Mouse (Mus musculus) liver, embryonic 13.5 days (tissue): ENCODE results near the gene Arhgap8. TPM values are rescaled to one million over a fixed set of nuclear protein-coding genes. Genes with fewer than 3 reads are reported as not detected.
A peak's percentile ranks its signal among the peaks of the same experiment; 100 is the strongest.

Source experiments
- ATAC-seq: fragments of 200-750 bp; cut with Nextera tagmentation; 2 replicates; pipeline ENCODE4 v1.8.0; 2017; ENCODE audit warnings: low read depth, mild to moderate bottlenecking, moderate number of reproducible peaks, moderate library complexity
- DNase-seq: peaks from one replicate; pipeline ENCODE4 v3.0.0; 2022
- H3K27ac ChIP-seq: fragments of 300-500 bp; sonication (generic); 2 replicates; pipeline ENCODE4 v1.5.1; 2015; ENCODE audit warnings: moderate library complexity, mild to moderate bottlenecking, inconsistent platforms
- H3K27me3 ChIP-seq: fragments of 300-500 bp; sonication (generic); 2 replicates; pipeline ENCODE4 v1.6.1; 2015; ENCODE audit warnings: mild to moderate bottlenecking, inconsistent platforms
- H3K36me3 ChIP-seq: fragments of 300-500 bp; sonication (generic); 2 replicates; pipeline ENCODE4 v1.6.1; 2015; ENCODE audit warnings: mild to moderate bottlenecking, inconsistent platforms
- H3K4me1 ChIP-seq: fragments of 300-500 bp; sonication (generic); replicated peaks from 2 replicates; pipeline ENCODE4 v1.6.1; 2015; ENCODE audit warnings: inconsistent platforms
- H3K4me2 ChIP-seq: fragments of 300-500 bp; sonication (generic); 2 replicates; pipeline ENCODE4 v1.6.1; 2015; ENCODE audit warnings: inconsistent platforms, mild to moderate bottlenecking, moderate library complexity
- H3K4me3 ChIP-seq: fragments of 300-500 bp; sonication (generic); replicated peaks from 2 replicates; pipeline ENCODE4 v1.5.1; 2015; ENCODE audit warnings: mild to moderate bottlenecking, inconsistent platforms
- H3K9ac ChIP-seq: fragments of 300-500 bp; sonication (generic); 2 replicates; pipeline ENCODE4 v1.6.1; 2015; ENCODE audit warnings: mild to moderate bottlenecking, inconsistent platforms
- H3K9me3 ChIP-seq: fragments of 300-500 bp; sonication (generic); replicated peaks from 2 replicates; pipeline ENCODE4 v1.6.1; 2016; ENCODE audit warnings: inconsistent platforms
- WGBS: fragments of 180-500 bp; shearing (Covaris S2); methylation state at CpG from one replicate; pipeline ENCODE4 v1.1.7; 2015; ENCODE audit not compliant: insufficient replicate concordance; 5-methylcytosine and 5-hydroxymethylcytosine counted together
- polyA plus RNA-seq: library from polyadenylated mRNA; unstranded; fragments of >200 nt; fragmentation: Nextera tagmentation; extraction: Ambion mirVana; gene quantifications from 2 replicates; pipeline ENCODE4 v1.2.1, GENCODE M21; 2015

Gene Arhgap8
- polyA plus RNA-seq, 1 experiment from 2014 or later = 0.54 TPM

GRCm38 (mm10) chr15:84697611-84698011 lies 22.2 kb upstream of the Arhgap8 start:
- no peak overlapping the region for H3K9ac ChIP-seq
- no peak overlapping the region for H3K27ac ChIP-seq
- H3K36me3 ChIP-seq = peaks cover 20% of the 10 kb centered on the region
- no peaks in the 10 kb centered on the region for H3K27me3 ChIP-seq
- no peaks in the 10 kb centered on the region for H3K9me3 ChIP-seq
- no peak overlapping the region for H3K4me2 ChIP-seq
- H3K4me1 ChIP-seq = no peaks in the 10 kb centered on the region
- DNase-seq (no peak), ATAC-seq (no peak)
- WGBS = 73% methylated on average over 11 of the region's 11 CpGs
- no peak overlapping the region for H3K4me3 ChIP-seq

DNA sequence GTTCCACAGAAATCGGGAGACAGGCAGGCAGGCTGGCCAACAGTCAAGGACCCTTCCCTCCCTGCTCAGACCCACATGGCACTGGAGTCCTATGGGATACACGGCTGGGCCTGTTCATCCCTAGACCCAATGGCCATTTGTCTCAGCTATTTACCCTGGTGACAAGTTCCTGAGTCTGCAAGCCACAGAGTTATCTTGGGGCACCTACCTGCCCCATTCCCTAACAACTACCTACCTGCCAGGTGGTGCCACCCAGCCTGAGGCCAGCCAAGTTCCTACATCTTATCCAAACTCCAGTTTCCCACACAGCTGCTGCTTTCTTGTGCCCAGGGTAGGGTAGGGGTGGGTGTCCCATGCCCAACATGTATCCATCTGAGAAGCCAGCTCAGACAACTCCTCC lies 21.7 kb upstream of the Arhgap8 start:
- ATAC-seq = no peak
- no peak for DNase-seq
- H3K4me1 ChIP-seq = no peaks in the 10 kb centered on the region
- H3K27me3 ChIP-seq = no peaks in the 10 kb centered on the region
- WGBS = 64% methylated on average over 2 of the region's 2 CpGs
- no peaks in the 10 kb centered on the region for H3K9me3 ChIP-seq
- H3K9ac ChIP-seq = no peak overlapping the region
- no peak overlapping the region for H3K4me2 ChIP-seq
- H3K36me3 ChIP-seq = peaks cover 18% of the 10 kb centered on the region
- H3K27ac ChIP-seq = no peak overlapping the region
- no peak overlapping the region for H3K4me3 ChIP-seq

- no peak overlapping the region for H3K4me2 ChIP-seq
- peak; percentile 31 for DNase-seq
- 32% methylated on average over 6 of the region's 6 CpGs for WGBS
- ATAC-seq = no peak
- H3K27ac ChIP-seq = no peak overlapping the region
- no peak overlapping the region for H3K9ac ChIP-seq
- no peaks in the 10 kb centered on the region for H3K27me3 ChIP-seq
- H3K4me1 ChIP-seq = no peaks in the 10 kb centered on the region
- no peaks in the 10 kb centered on the region for H3K9me3 ChIP-seq
- H3K36me3 ChIP-seq = 0 out of 2 replicates have a peak, but pooled peaks cover 7% of the 10 kb centered on the region
- H3K4me3 ChIP-seq = no peak overlapping the region
Measured at GRCm38 (mm10) chr15:84700147-84700794, 19.6 kb upstream of the Arhgap8 start.

- WGBS = 40% methylated on average over 4 of the region's 4 CpGs
- no peak overlapping the region for H3K4me3 ChIP-seq
- H3K27me3 ChIP-seq = no peaks in the 10 kb centered on the region
- H3K27ac ChIP-seq = no peak overlapping the region
- no peak overlapping the region for H3K4me2 ChIP-seq
- DNase-seq (no peak), ATAC-seq (no peak)
- no peaks in the 10 kb centered on the region for H3K9me3 ChIP-seq
- no peak overlapping the region for H3K9ac ChIP-seq
- no peaks in the 10 kb centered on the region for H3K4me1 ChIP-seq
- 0 out of 2 replicates have a peak, but pooled peaks cover 7% of the 10 kb centered on the region for H3K36me3 ChIP-seq
Measured at GRCm38 (mm10) chr15:84701947-84702346, 17.9 kb upstream of the Arhgap8 start.

GRCm38 (mm10) chr15:84702391-84703345 lies 17.2 kb upstream of the Arhgap8 start:
- no peak overlapping the region for H3K27ac ChIP-seq
- no peak overlapping the region for H3K4me2 ChIP-seq
- DNase-seq (no peak), ATAC-seq (no peak)
- H3K27me3 ChIP-seq = no peaks in the 10 kb centered on the region
- 0 out of 2 replicates have a peak, but pooled peaks cover 7% of the 10 kb centered on the region for H3K36me3 ChIP-seq
- no peak overlapping the region for H3K4me3 ChIP-seq
- peaks cover 4% of the 10 kb centered on the region; the same call in 1 of the 2 replicates for H3K4me1 ChIP-seq
- H3K9me3 ChIP-seq = no peaks in the 10 kb centered on the region
- 80% methylated on average over 29 of the region's 29 CpGs for WGBS
- H3K9ac ChIP-seq = no peak overlapping the region

- ATAC-seq = no peak
- Histone ChIP-seq H3K27me3 (no peaks in the 10 kb centered on the region), H3K4me2 (no peak overlapping the region), H3K9me3 (no peaks in the 10 kb centered on the region), H3K27ac (no peak overlapping the region), H3K36me3 (0 out of 2 replicates have a peak, but pooled peaks cover 7% of the 10 kb centered on the region), H3K4me3 (no peak overlapping the region), H3K9ac (no peak overlapping the region), H3K4me1 (peaks cover 4% of the 10 kb centered on the region; the same call in 1 of the 2 replicates)
- WGBS = 59% methylated on average over 7 of the region's 7 CpGs
- no peak for DNase-seq
Measured at GRCm38 (mm10) chr15:84703992-84704391, 15.9 kb upstream of the Arhgap8 start.

- ATAC-seq (no peak), DNase-seq (no peak)
- Histone ChIP-seq H3K4me3 (no peak overlapping the region), H3K9ac (no peak overlapping the region), H3K4me2 (no peak overlapping the region), H3K36me3 (0 out of 2 replicates have a peak, but pooled peaks cover 7% of the 10 kb centered on the region), H3K9me3 (no peaks in the 10 kb centered on the region), H3K27ac (no peak overlapping the region), H3K4me1 (peaks cover 4% of the 10 kb centered on the region; the same call in 1 of the 2 replicates), H3K27me3 (no peaks in the 10 kb centered on the region)
- WGBS = 63% methylated on average over 6 of the region's 6 CpGs
Measured at GRCm38 (mm10) chr15:84705351-84705901, 14.4 kb upstream of the Arhgap8 start.

DNA sequence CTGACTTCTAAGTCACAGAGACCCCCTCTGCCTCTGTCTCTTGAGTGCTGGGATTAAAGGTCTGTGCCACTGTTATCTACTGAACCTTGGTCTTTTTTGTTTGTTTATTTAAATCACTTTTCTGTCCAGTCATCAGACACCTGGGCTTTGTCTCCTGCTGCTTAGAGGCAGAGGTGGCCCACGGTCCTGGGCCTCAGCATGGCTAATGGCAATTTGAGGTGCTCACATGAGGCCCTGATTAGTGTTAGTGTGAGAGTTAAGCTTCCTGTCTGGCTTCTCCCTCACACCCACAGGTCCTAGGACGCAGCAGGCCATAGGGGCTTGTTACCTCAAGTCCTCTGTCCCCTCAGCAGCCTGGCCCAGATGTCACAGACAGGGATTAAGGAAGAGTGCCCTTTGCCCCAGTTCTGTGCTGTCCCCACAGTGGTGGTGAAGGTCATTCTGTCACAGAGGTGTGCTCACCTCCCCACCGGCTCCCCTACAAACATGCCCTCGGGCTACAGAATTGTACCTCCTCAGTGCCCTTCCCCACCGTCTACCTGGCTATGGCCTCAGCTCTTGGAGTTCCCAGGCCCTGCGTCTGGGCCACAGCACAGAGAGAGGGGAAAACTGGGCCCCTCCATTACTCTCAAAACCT lies 12.8 kb upstream of the Arhgap8 start:
- Histone ChIP-seq H3K27me3 (no peaks in the 10 kb centered on the region), H3K36me3 (0 out of 2 replicates have a peak, but pooled peaks cover 4% of the 10 kb centered on the region), H3K27ac (no peak overlapping the region), H3K9ac (no peak overlapping the region), H3K4me2 (no peak overlapping the region), H3K4me3 (no peak overlapping the region), H3K4me1 (peaks cover 4% of the 10 kb centered on the region; the same call in 1 of the 2 replicates), H3K9me3 (no peaks in the 10 kb centered on the region)
- DNase-seq (no peak), ATAC-seq (peak; percentile 51; the same call in 1 of the 2 replicates)
- 48% methylated on average over 6 of the region's 6 CpGs for WGBS

DNA sequence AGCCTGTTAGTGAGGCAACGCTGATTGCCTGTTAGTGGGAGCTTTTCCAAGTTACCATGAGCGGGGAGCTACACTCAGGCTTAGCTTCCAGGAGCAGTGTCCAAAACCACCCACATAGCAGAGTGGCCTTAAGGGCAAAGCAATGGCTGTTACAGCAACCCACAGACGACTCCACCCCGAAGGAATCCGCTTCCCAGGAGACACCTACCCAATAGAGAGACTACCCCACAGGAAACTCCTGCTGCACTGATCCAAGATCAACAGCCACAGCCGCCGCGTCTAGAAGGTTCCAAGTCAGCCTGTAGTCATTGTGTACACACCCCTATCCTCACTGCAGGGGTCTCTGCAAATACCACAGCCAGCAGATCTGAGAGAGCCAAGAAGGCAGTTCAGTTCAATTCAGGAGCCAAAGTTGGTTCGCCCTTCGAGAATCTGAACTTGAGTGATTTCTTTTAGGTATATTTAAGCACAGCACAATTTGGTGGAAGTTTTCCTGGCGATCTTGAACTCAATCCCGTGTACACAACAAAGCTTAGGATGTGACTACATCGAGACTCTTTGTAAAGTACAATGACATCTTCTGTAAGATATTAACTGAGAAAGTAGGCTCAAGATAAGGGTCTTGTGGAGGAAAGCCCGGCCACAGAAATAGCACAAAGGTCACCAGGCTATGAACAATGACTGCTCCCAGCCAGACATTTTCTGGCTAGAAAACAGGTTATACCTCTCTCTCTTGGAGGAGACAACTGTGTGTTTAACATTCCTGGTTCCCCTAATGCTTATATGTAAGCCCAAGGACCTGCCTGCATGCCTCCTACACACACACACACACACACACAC lies 7.1 kb upstream of the Arhgap8 start:
- WGBS = 37% methylated on average over 14 of the region's 14 CpGs
- H3K4me1 ChIP-seq = 0 out of 2 replicates have a peak, but pooled peaks cover 10% of the 10 kb centered on the region
- ATAC-seq (no peak), DNase-seq (no peak)
- no peak overlapping the region for H3K4me2 ChIP-seq
- peaks cover 8% of the 10 kb centered on the region; the same call in 1 of the 2 replicates for H3K27me3 ChIP-seq
- no peak overlapping the region for H3K9ac ChIP-seq
- H3K36me3 ChIP-seq = no peaks in the 10 kb centered on the region
- no peaks in the 10 kb centered on the region for H3K9me3 ChIP-seq
- H3K4me3 ChIP-seq = no peak overlapping the region
- no peak overlapping the region for H3K27ac ChIP-seq

DNA sequence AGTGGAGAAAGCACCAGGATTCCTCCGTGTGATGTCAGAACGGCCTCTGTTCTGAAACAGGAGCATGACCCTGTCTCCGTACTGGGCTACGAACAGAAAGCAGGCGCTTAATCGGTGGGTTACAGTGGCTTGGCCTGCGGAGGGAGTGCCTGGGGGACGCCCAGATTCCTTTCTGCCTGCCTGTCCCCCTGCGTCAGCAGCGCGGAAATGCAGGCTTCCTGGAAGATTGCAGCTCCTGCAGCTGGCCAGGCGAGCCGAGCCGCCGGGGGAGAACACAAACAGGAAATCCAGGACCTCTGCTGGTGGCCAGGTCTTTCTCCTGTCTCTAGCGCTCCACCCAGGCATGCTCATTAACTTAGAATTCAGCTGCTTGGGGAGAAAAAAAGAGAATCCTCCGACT lies 5.1 kb upstream of the Arhgap8 start:
- peak; percentile 17 for DNase-seq
- Histone ChIP-seq H3K4me3 (peak overlapping the region; percentile 19; the same call in 1 of the 2 replicates), H3K36me3 (no peaks in the 10 kb centered on the region), H3K27ac (peak overlapping the region; percentile 39), H3K9ac (0 out of 2 replicates have a peak overlapping the region, but pooled peaks have one; percentile 1), H3K9me3 (no peaks in the 10 kb centered on the region), H3K4me1 (0 out of 2 replicates have a peak, but pooled peaks cover 13% of the 10 kb centered on the region), H3K27me3 (peaks cover 23% of the 10 kb centered on the region), H3K4me2 (peak overlapping the region; percentile 36)
- peak; percentile 65 for ATAC-seq
- under 1% methylated on average over 17 of the region's 17 CpGs for WGBS
